8 mouse cellular contexts compared by ENCODE assay signal in genomic region chr7:126535766-126536165, GRCm38 (mm10). TPM values are rescaled to one million over a fixed set of nuclear protein-coding genes. Genes with fewer than 3 reads are reported as not detected.
A peak's percentile ranks its signal among the peaks of the same experiment; 100 is the strongest.
DNase-seq lines count a peak whose midpoint lies in the region; ATAC-seq lines count a peak whose summit lies in the region.

No protein-coding gene starts in this region.

- H3K4me1 ChIP-seq in hindbrain, embryonic 11.5 days (replicated peaks; ENCODE audit: control insufficient read depth, insufficient read depth, low read length), result no peaks in the 10 kb centered on the region
- 0 out of 2 replicates have a peak, but pooled peaks cover 6% of the 10 kb centered on the region for H3K4me1 ChIP-seq in liver, embryonic 12.5 days
- H3K4me1 ChIP-seq in neural tube, embryonic 15.5 days, result peaks cover 14% of the 10 kb centered on the region

- H3K4me3 ChIP-seq in hindbrain, embryonic 11.5 days (ENCODE audit: low read depth, low read length), result peak overlapping the region; percentile 38
- peak overlapping the region; percentile 47 for H3K4me3 ChIP-seq in liver, embryonic 12.5 days
- H3K4me3 ChIP-seq in neural tube, embryonic 15.5 days (replicated peaks), result peak overlapping the region; percentile 47

- ATAC-seq in hindbrain, embryonic 11.5 days (ENCODE audit: low FRiP score), result no peak
- no peak for ATAC-seq in liver, embryonic 12.5 days
- no peak for ATAC-seq in neural tube, embryonic 15.5 days (ENCODE audit: low FRiP score)

- WGBS in hindbrain, embryonic 11.5 days, result 2% methylated on average over 28 of the region's 28 CpGs
- 2% methylated on average over 28 of the region's 28 CpGs for WGBS in liver, embryonic 12.5 days (ENCODE audit: insufficient replicate concordance)
- WGBS in neural tube, embryonic 15.5 days, result 2% methylated on average over 28 of the region's 28 CpGs

- DNase-seq in ovary, postnatal 36 days (ENCODE audit: low spot score), result peak; percentile 31
- no peak for DNase-seq in ovary, postnatal 10 days (ENCODE audit: low spot score)
- DNase-seq in embryo, embryonic 11 days, result peak; percentile 60
- peak; percentile 55 for DNase-seq in hindbrain, embryonic 11.5 days (ENCODE audit: low spot score)
- DNase-seq in spleen, postnatal 4 days (ENCODE audit: low spot score in 2 of 2), result no peak
- DNase-seq in layer of hippocampus, adult 18-20 months (ENCODE audit: low spot score in 2 of 2), result no peak

- H3K9ac ChIP-seq in hindbrain, embryonic 11.5 days (ENCODE audit: low read depth, low read length), result peak overlapping the region; percentile 75
- peak overlapping the region; percentile 55; the same call in 1 of the 2 replicates for H3K9ac ChIP-seq in liver, embryonic 12.5 days
- H3K9ac ChIP-seq in neural tube, embryonic 15.5 days (replicated peaks), result peak overlapping the region; percentile 60

- H3K27ac ChIP-seq in hindbrain, embryonic 11.5 days (ENCODE audit: low read depth, low read length), result no peak overlapping the region
- H3K27ac ChIP-seq in liver, embryonic 12.5 days, result no peak overlapping the region
- no peak overlapping the region for H3K27ac ChIP-seq in neural tube, embryonic 15.5 days (replicated peaks)

- H3K4me2 ChIP-seq in hindbrain, embryonic 11.5 days (replicated peaks; ENCODE audit: low read depth, low read length), result peak overlapping the region; percentile 72
- peak overlapping the region; percentile 67 for H3K4me2 ChIP-seq in liver, embryonic 12.5 days
- H3K4me2 ChIP-seq in neural tube, embryonic 15.5 days, result peak overlapping the region; percentile 93

- H3K27me3 ChIP-seq in hindbrain, embryonic 11.5 days (ENCODE audit: control insufficient read depth, insufficient read depth, low read length), result peaks cover 12% of the 10 kb centered on the region
- peaks cover 27% of the 10 kb centered on the region for H3K27me3 ChIP-seq in liver, embryonic 12.5 days (replicated peaks)
- peaks cover 9% of the 10 kb centered on the region for H3K27me3 ChIP-seq in neural tube, embryonic 15.5 days (replicated peaks)

- H3K9me3 ChIP-seq in hindbrain, embryonic 11.5 days (ENCODE audit: control insufficient read depth, low read length), result no peaks in the 10 kb centered on the region
- H3K9me3 ChIP-seq in liver, embryonic 12.5 days (replicated peaks), result no peaks in the 10 kb centered on the region
- H3K9me3 ChIP-seq in neural tube, embryonic 15.5 days (replicated peaks), result no peaks in the 10 kb centered on the region

- no peaks in the 10 kb centered on the region for H3K36me3 ChIP-seq in hindbrain, embryonic 11.5 days (ENCODE audit: control insufficient read depth, insufficient read depth, low read length)
- no peaks in the 10 kb centered on the region for H3K36me3 ChIP-seq in liver, embryonic 12.5 days
- H3K36me3 ChIP-seq in neural tube, embryonic 15.5 days, result no peaks in the 10 kb centered on the region

RNA-seq across cellular contexts. Expression of gene Eif3c, which starts 30.4 kb away (rescaled TPM):
- 187 and 194 TPM in 2 replicates for polyA plus RNA-seq in hindbrain, embryonic 11.5 days (2014; fragmentation: Nextera tagmentation; extraction: Ambion mirVana)
- 157 and 164 TPM in 2 replicates for polyA plus RNA-seq in liver, embryonic 12.5 days (2016; fragmentation: Nextera tagmentation; extraction: Ambion mirVana)
- 178 and 194 TPM in 2 replicates for polyA plus RNA-seq in neural tube, embryonic 15.5 days (2015; fragmentation: Nextera tagmentation; extraction: Ambion mirVana)
- total RNA-seq in layer of hippocampus, adult 18-20 months (2021), result 100 to 1,000 TPM; 180 to 184 TPM

RNA-seq across cellular contexts. Expression of gene Atxn2l, which starts 32.5 kb away (rescaled TPM):
- polyA plus RNA-seq in hindbrain, embryonic 11.5 days (2014; fragmentation: Nextera tagmentation; extraction: Ambion mirVana), result 54.5 and 55.1 TPM in 2 replicates
- 48.7 and 49.4 TPM in 2 replicates for polyA plus RNA-seq in liver, embryonic 12.5 days (2016; fragmentation: Nextera tagmentation; extraction: Ambion mirVana)
- 66.0 and 69.5 TPM in 2 replicates for polyA plus RNA-seq in neural tube, embryonic 15.5 days (2015; fragmentation: Nextera tagmentation; extraction: Ambion mirVana)
- total RNA-seq in layer of hippocampus, adult 18-20 months (2021), result 100 to 1,000 TPM; 116 to 121 TPM

RNA-seq across cellular contexts. Expression of gene Tufm, which starts 48.6 kb away (rescaled TPM):
- polyA plus RNA-seq in hindbrain, embryonic 11.5 days (2014; fragmentation: Nextera tagmentation; extraction: Ambion mirVana), result 140 and 147 TPM in 2 replicates
- polyA plus RNA-seq in liver, embryonic 12.5 days (2016; fragmentation: Nextera tagmentation; extraction: Ambion mirVana), result 120 and 129 TPM in 2 replicates
- 139 and 147 TPM in 2 replicates for polyA plus RNA-seq in neural tube, embryonic 15.5 days (2015; fragmentation: Nextera tagmentation; extraction: Ambion mirVana)
- 10 to 100 TPM; 78.7 to 84.1 TPM for total RNA-seq in layer of hippocampus, adult 18-20 months (2021)

RNA-seq across cellular contexts. Expression of gene Apobr, which starts 49.0 kb away (rescaled TPM):
- polyA plus RNA-seq in hindbrain, embryonic 11.5 days (2014; fragmentation: Nextera tagmentation; extraction: Ambion mirVana), result 0.35 and 0.71 TPM in 2 replicates
- polyA plus RNA-seq in liver, embryonic 12.5 days (2016; fragmentation: Nextera tagmentation; extraction: Ambion mirVana), result 0.77 and 1.1 TPM in 2 replicates
- 0.22 and 1.3 TPM in 2 replicates for polyA plus RNA-seq in neural tube, embryonic 15.5 days (2015; fragmentation: Nextera tagmentation; extraction: Ambion mirVana)
- under 1 TPM; 0.62 to 0.94 TPM for total RNA-seq in layer of hippocampus, adult 18-20 months (2021)

RNA-seq across cellular contexts. Expression of gene Cln3, which starts 49.9 kb away (rescaled TPM):
- polyA plus RNA-seq in hindbrain, embryonic 11.5 days (2014; fragmentation: Nextera tagmentation; extraction: Ambion mirVana), result 25.5 and 26.7 TPM in 2 replicates
- 12.5 TPM in 2 replicates for polyA plus RNA-seq in liver, embryonic 12.5 days (2016; fragmentation: Nextera tagmentation; extraction: Ambion mirVana)
- 32.6 and 32.7 TPM in 2 replicates for polyA plus RNA-seq in neural tube, embryonic 15.5 days (2015; fragmentation: Nextera tagmentation; extraction: Ambion mirVana)
- 10 to 100 TPM; 27.5 to 32.1 TPM for total RNA-seq in layer of hippocampus, adult 18-20 months (2021)

Comparison
In these comparisons a context has a peak if more than half of its experiments do, and no peak if none do; other contexts are left out.
1. DNase-seq: peak in ovary, postnatal 36 days (single experiment), embryo, embryonic 11 days (single experiment) and hindbrain, embryonic 11.5 days (single experiment); none in ovary, postnatal 10 days (single experiment), spleen, postnatal 4 days (0 of 2) and layer of hippocampus, adult 18-20 months (0 of 2).
2. Peak in every context shown above with its lines, with median percentiles within 50 percentile points of each other: H3K4me2 ChIP-seq, H3K4me3 ChIP-seq and H3K9ac ChIP-seq.